Mouse (Mus musculus): ENCODE results near the gene 1700037H04Rik.

The 1700037H04Rik gene

GRCm38 (mm10) chr2:131159938-131160581 lies at the start of gene 1700037H04Rik:
TSS of gene 1700037H04Rik (minus strand) at chr2:131160081.
- DNase-seq (ENCODE audit: low spot score), result peak; percentile 99

DNA sequence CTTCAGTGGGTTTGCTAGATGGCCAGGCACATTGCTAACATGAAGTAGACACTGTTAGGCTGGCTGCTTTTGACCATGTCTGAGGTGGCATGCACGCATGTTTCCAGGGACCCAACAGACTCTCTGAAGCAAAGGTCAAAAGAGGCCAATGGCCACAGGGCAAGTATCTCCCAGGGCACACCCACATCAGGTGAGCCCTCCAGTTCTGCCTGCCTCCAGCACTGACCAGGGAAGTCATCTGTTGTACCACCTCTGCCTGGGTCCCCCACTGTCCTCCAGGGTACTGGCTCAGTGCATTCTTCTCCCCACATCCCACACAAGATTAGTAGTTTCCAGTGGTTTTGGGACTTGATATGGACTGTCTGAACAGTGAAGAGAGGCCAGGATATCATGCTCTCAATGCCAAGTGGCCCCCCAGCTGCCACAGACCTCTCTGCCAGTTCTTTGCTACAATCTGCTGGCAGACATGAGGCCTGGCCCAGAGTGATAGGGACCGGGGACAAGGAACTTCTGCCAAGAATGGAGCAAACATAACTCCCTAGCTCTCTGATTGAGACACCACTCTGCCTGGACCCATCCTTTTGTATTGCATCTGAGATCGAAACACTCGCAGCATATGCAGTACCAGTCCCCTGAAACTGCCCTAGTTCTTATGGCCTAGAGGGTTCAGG lies 49.4 kb upstream of the 1700037H04Rik start:
- no peak for DNase-seq (ENCODE audit: low spot score)

- DNase-seq (ENCODE audit: low spot score), result no peak
Measured at GRCm38 (mm10) chr2:131208356-131208755, 48.5 kb upstream of the 1700037H04Rik start.

DNA sequence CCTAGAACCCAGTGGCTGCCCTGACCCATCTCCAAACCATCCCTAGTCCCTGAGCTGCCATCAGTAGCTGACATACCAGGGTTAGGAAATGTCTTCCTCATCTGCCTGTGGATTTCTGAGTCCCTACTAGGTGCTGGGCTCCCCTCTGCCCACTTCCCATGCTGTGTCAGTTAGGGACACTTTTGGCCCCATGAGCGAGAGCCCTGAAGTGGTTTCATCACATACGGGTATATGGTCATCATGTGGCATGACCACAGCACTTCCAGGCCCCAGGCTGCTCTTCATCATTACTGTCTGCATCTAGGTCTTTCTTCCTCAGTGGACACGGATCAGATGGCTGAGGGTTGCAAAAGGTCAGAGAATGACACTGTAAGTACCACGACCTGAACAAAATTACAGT lies 46.9 kb upstream of the 1700037H04Rik start, which contains the start of gene Ap5s1:
Gene Ap5s1, plus strand, starts transcription at position 301 of the 400 bp plus-strand sequence.
- DNase-seq (ENCODE audit: low spot score), result no peak

GRCm38 (mm10) chr2:131205521-131206182 lies 45.8 kb upstream of the 1700037H04Rik start:
- no peak for DNase-seq (ENCODE audit: low spot score)

GRCm38 (mm10) chr2:131204410-131204981 lies 44.6 kb upstream of the 1700037H04Rik start:
- no peak for DNase-seq (ENCODE audit: low spot score)

DNA sequence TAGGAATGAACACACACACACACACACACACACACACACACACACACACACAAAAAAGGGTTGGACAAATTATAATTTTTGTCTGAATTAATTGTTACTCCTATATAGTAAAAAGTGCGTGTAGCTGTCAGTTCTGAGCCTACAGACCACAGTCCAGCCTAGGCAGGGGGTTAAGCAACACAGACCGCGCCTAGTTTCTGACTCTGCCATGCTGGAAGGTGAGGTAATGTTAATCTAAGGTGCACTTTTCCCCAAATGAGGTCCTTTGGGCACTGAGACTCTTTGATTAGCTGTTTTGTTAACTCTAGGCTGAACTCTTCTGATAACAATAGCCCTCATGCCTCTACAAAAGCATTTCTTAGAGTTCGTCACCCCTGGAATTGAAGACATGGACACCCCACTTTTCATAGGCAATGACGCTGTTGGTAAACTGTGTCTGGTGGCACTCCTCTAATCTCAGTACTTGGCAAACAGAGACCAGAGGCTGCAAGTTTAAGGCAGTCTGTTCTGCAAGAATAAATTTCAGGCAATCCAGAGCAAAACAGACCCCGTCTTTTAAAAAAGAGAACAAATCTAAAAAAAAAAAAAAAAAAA lies 44.0 kb upstream of the 1700037H04Rik start:
- no peak for DNase-seq (ENCODE audit: low spot score)

DNA sequence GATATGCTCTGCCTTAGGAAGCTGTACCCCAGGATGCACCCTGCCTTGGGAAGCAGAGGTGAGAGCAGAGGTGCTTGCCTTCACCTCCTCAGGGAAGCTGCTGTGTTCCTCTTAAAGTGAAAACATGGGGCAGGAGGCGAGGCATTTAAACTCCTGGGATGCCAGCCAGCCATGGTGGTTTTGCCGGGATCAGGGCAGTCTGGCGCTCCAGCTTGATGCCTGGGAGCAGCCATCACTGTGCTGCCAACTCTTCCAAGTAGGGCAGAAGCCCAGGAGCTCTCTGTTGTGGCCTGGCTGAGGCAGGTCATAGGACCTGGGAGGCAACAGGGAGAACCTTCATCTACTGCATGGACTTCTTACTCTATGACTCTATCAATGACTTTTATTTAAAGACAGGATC lies 41.4 kb upstream of the 1700037H04Rik start:
- DNase-seq (ENCODE audit: low spot score), result no peak

GRCm38 (mm10) chr2:131200710-131201109 lies 40.8 kb upstream of the 1700037H04Rik start:
- no peak for DNase-seq (ENCODE audit: low spot score)

DNA sequence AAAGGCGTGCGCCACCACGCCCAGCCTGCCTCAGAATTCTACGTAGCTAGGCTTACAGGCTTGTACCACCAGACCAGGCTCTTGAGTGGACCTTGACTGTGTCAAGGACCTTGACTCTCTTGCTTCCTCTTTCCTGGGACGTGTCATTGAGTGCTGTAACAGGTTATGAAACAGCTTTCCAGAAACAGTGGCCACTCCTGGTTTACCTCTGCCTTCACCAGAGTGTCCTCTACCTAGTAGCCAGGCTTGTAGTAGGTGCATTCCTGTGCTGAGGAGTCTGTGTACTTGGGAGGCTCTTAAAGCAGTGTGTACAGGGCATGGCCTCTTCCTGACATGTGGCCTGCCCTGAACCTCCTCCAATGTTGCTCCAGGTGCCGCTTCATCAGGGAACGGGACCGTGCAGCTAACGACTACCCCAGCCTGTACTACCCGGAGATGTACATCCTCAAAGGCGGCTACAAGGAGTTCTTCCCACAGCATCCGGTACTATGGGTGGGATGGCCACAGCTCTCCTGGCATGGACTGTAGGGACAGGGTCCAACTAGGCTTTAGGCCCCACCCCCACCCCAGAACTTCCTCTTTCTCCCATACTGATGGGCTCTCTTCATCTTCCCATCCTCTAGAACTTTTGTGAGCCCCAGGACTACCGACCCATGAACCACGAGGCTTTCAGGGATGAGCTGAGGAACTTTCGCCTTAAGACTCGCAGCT lies 36.9 kb upstream of the 1700037H04Rik start:
- DNase-seq (ENCODE audit: low spot score), result no peak

DNA sequence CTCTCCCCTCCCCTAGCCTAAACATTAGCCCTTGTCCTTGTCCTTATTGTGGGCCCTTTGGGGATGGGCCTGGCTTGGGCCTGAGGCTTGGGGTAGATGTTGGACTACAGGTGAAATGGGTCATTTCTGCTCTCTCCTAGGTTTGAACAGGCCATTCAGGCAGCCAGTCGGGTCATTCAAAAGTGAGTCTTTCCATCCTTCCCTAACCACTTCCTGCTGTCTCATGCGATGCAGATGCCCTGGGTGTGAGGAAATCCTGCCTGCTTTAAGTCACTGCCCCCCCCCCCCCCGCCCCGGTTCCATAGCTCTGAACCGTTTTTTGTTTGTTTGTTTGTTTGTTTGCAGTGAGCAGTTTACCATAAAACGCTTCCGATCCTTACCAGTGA lies 31.1 kb upstream of the 1700037H04Rik start:
- no peak for DNase-seq (ENCODE audit: low spot score)

DNA sequence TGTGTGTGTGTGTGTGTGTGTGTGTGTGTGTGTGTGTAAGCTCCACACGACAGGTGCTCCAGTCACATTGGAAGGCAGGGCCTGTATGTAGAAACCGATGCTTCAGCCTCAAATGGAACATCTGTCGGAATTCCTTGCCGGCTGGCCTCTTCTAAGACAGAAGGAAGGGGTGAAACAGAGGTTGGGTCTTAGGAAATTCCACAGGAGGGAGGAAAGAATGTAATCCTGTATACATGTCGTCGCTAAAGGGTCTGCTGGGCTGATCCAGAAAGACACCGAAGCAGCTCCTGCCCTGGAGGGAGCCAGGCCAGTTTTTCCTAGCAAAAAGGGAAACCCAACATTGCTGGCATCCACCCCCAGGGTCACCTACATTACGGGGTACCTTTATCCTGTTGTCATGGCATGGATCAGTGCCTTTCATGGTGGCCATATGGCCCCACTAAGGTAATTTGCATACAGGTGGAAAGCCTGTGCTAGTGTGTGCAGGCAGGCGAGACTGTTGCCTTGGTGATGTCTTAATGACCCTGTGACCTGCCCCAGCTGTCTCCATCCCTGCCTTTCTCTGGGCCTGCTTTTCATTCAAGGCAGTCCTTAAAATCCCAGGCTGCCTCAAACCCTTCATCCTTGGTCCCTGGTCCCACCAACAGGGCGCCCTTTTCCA lies 30.6 kb upstream of the 1700037H04Rik start:
- peak; percentile 79 for DNase-seq (ENCODE audit: low spot score)

- DNase-seq (ENCODE audit: low spot score), result peak; percentile 26
Measured at GRCm38 (mm10) chr2:131189521-131190309, 29.8 kb upstream of the 1700037H04Rik start.

- DNase-seq (ENCODE audit: low spot score), result no peak
Measured at GRCm38 (mm10) chr2:131188311-131188710, 28.4 kb upstream of the 1700037H04Rik start.

DNA sequence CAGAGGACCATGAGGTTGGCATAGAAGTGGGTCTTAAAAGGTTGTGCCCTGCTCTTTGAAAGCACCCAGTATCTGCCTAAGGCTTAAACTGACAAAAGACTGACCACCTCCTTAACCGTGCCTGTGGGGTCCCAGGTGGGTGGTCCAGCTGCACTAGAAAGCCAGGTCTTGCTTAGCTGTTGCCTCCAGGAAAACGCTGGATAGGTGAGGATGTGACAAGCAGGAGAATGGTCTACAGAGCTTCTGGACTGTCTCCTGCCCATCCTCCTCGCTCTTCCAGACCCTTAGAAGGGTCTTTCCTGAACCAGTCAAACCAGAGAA lies 27.7 kb upstream of the 1700037H04Rik start:
- DNase-seq (ENCODE audit: low spot score), result no peak

- DNase-seq (ENCODE audit: low spot score), result peak; percentile 85
Measured at GRCm38 (mm10) chr2:131186771-131187601, 27.1 kb upstream of the 1700037H04Rik start, which contains the start of the genes Cdc25b and Spef1. TSS of gene Cdc25b (plus strand) at chr2:131186949. TSS of gene Spef1 (minus strand) at chr2:131187282.

- no peak for DNase-seq (ENCODE audit: low spot score)
Measured at GRCm38 (mm10) chr2:131186343-131186742, 26.5 kb upstream of the 1700037H04Rik start.

DNA sequence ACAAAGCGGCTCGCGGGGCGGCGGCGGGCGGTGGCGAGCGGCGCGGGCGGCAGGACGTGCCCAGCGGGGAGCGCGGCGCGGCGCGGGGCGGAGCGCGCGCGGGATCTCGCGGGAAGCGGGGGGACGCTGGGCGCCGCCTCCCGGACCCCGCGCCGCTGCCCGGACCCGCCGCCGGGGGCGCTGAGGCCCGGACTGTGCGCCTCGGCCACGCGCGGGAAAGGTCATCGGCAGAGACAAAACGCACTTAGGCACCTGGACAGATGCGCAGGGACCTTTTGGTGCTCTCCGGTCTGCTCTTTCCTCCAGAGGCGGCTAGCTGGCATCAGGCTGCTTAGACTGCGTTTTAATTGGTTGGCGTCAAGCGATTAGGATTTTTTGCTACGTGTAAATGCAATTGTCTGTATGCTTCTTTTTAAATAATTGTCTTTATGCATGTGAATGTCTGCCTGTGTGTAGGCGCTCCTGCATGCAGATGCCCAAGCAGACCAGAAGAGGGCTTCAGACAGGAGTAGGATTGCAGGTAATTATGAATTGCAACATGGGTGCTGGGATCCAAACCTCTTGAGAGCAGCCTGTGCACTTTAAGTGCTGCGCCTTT lies 20.2 kb upstream of the 1700037H04Rik start, which contains the start of gene Cenpb:
Gene Cenpb, minus strand, starts transcription at position 78 of the 598 bp plus-strand sequence.
- peak; percentile 88 for DNase-seq (ENCODE audit: low spot score)

All from retina, embryonic 14.5 days (tissue).